ENCODE assay signal across 23 mouse cellular contexts in the genomic region with DNA sequence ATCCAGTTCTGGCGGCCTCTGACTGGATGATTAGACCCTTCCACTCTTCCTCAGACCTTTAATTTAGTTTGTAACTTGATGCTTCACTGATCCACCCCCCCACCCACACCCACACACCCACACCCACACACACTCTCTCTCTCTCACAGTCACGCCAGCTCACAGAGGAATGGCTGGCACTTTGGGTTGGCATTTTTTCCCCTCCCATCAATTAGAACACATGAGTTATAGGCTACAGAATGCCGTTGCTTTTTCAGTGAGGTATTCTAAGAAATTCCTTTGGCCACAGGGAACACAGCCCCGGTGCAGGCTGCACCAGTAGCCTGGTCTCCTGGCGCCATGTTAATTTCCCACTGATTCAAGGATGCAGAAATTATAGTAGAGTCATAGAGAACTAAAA. TPM values are rescaled to one million over a fixed set of nuclear protein-coding genes. Genes with fewer than 3 reads are reported as not detected.
DNase-seq lines count a peak whose midpoint lies in the region; ATAC-seq and TF ChIP-seq lines count a peak whose summit lies in the region.
"Had no signal": no experiment of that assay in that cellular context is flagged by ENCODE, and none has a peak within 500 bp of the region (broad histone marks: within the 10 kb centered on the region; RNA-seq: fewer than 3 reads in every experiment).

No protein-coding gene starts in this region.

- H3K9ac ChIP-seq in embryonic facial prominence, embryonic 13.5 days, result no peak overlapping the region
- H3K9ac ChIP-seq in intestine, embryonic 14.5 days (ENCODE audit: low read length), result no peak overlapping the region
- no peak overlapping the region for H3K9ac ChIP-seq in intestine, postnatal 0 days (ENCODE audit: low read depth, low read length)
- no peak overlapping the region for H3K9ac ChIP-seq in kidney, embryonic 16.5 days (replicated peaks; ENCODE audit: low read length)
- no peak overlapping the region for H3K9ac ChIP-seq in embryonic facial prominence, embryonic 14.5 days (ENCODE audit: low read depth, low read length)
- H3K9ac ChIP-seq: forebrain, embryonic 13.5 days; hindbrain, embryonic 12.5 days; hindbrain, embryonic 15.5 days; intestine, embryonic 15.5 days had no signal

- H3K4me3 ChIP-seq in embryonic facial prominence, embryonic 13.5 days, result no peak overlapping the region
- no peak overlapping the region for H3K4me3 ChIP-seq in embryonic facial prominence, embryonic 10.5 days
- H3K4me3 ChIP-seq in intestine, embryonic 14.5 days (ENCODE audit: low read depth, low read length), result no peak overlapping the region
- H3K4me3 ChIP-seq in intestine, postnatal 0 days (ENCODE audit: low read depth, low read length), result no peak overlapping the region
- H3K4me3 ChIP-seq in kidney, embryonic 16.5 days (ENCODE audit: low read length), result no peak overlapping the region
- no peak overlapping the region for H3K4me3 ChIP-seq in embryonic facial prominence, embryonic 14.5 days (ENCODE audit: low read depth, low read length)
- H3K4me3 ChIP-seq: forebrain, embryonic 10.5 days; forebrain, embryonic 13.5 days; hindbrain, embryonic 12.5 days; hindbrain, embryonic 15.5 days; intestine, embryonic 15.5 days had no signal

- no peak overlapping the region for H3K27ac ChIP-seq in embryonic facial prominence, embryonic 13.5 days
- no peak overlapping the region for H3K27ac ChIP-seq in embryonic facial prominence, embryonic 10.5 days (replicated peaks)
- H3K27ac ChIP-seq in intestine, embryonic 14.5 days (ENCODE audit: low read depth), result no peak overlapping the region
- H3K27ac ChIP-seq in intestine, postnatal 0 days (ENCODE audit: low read depth, low read length), result no peak overlapping the region
- no peak overlapping the region for H3K27ac ChIP-seq in kidney, embryonic 16.5 days (ENCODE audit: low read length)
- H3K27ac ChIP-seq in embryonic facial prominence, embryonic 14.5 days (replicated peaks; ENCODE audit: low read depth, low read length), result no peak overlapping the region
- H3K27ac ChIP-seq: forebrain, embryonic 10.5 days; forebrain, embryonic 13.5 days; hindbrain, embryonic 12.5 days; hindbrain, embryonic 15.5 days; intestine, embryonic 15.5 days had no signal

- TF ChIP-seq CTCF in intestine, postnatal 0 days (IDR thresholded peaks at IDR 0.05; ENCODE audit: low read depth), result no peak

- no peaks in the 10 kb centered on the region for H3K36me3 ChIP-seq in embryonic facial prominence, embryonic 13.5 days
- H3K36me3 ChIP-seq in embryonic facial prominence, embryonic 10.5 days (replicated peaks), result no peaks in the 10 kb centered on the region
- H3K36me3 ChIP-seq in intestine, embryonic 14.5 days (ENCODE audit: control insufficient read depth, insufficient read depth, low read length), result no peaks in the 10 kb centered on the region
- H3K36me3 ChIP-seq in intestine, postnatal 0 days (ENCODE audit: control insufficient read depth, insufficient read depth), result no peaks in the 10 kb centered on the region
- H3K36me3 ChIP-seq in kidney, embryonic 16.5 days (ENCODE audit: insufficient read depth, low read length), result no peaks in the 10 kb centered on the region
- H3K36me3 ChIP-seq in embryonic facial prominence, embryonic 14.5 days (ENCODE audit: control insufficient read depth, insufficient read depth, low read length), result no peaks in the 10 kb centered on the region
- H3K36me3 ChIP-seq: forebrain, embryonic 10.5 days; hindbrain, embryonic 12.5 days; hindbrain, embryonic 15.5 days; intestine, embryonic 15.5 days had no signal

- 0 out of 2 replicates have a peak, but pooled peaks have one; percentile 10 for ATAC-seq in embryonic facial prominence, embryonic 13.5 days (ENCODE audit: insufficient number of reproducible peaks, insufficient read depth, low FRiP score, low TSS enrichment, low read depth)
- ATAC-seq in intestine, embryonic 14.5 days (replicated peaks; ENCODE audit: low FRiP score, low TSS enrichment, low read depth), result no peak
- no peak for ATAC-seq in intestine, postnatal 0 days
- ATAC-seq in kidney, embryonic 16.5 days (ENCODE audit: low FRiP score, low TSS enrichment), result peak; percentile 65
- peak; percentile 34; the same call in 1 of the 2 replicates for ATAC-seq in embryonic facial prominence, embryonic 14.5 days (ENCODE audit: low read depth)
- ATAC-seq: forebrain, embryonic 13.5 days; forebrain, embryonic 16.5 days; intestine, embryonic 15.5 days had no signal

- no peak overlapping the region for H3K4me2 ChIP-seq in embryonic facial prominence, embryonic 13.5 days
- H3K4me2 ChIP-seq in intestine, embryonic 14.5 days (ENCODE audit: low read length), result no peak overlapping the region
- no peak overlapping the region for H3K4me2 ChIP-seq in intestine, postnatal 0 days (replicated peaks; ENCODE audit: low read depth)
- no peak overlapping the region for H3K4me2 ChIP-seq in kidney, embryonic 16.5 days (replicated peaks; ENCODE audit: low read depth, low read length)
- H3K4me2 ChIP-seq in embryonic facial prominence, embryonic 14.5 days (ENCODE audit: low read depth, low read length), result no peak overlapping the region
- H3K4me2 ChIP-seq: forebrain, embryonic 13.5 days; heart, embryonic 11.5 days; hindbrain, embryonic 12.5 days; hindbrain, embryonic 15.5 days; intestine, embryonic 15.5 days had no signal

- H3K27me3 ChIP-seq in embryonic facial prominence, embryonic 13.5 days, result peaks cover 20% of the 10 kb centered on the region
- peaks cover 40% of the 10 kb centered on the region for H3K27me3 ChIP-seq in embryonic facial prominence, embryonic 10.5 days (replicated peaks; ENCODE audit: low read depth, poor library complexity, severe bottlenecking)
- peaks cover 12% of the 10 kb centered on the region for H3K27me3 ChIP-seq in intestine, embryonic 14.5 days (replicated peaks; ENCODE audit: control insufficient read depth, insufficient read depth, low read length)
- H3K27me3 ChIP-seq in intestine, postnatal 0 days (replicated peaks; ENCODE audit: control insufficient read depth, insufficient read depth, low read length), result peaks cover 10% of the 10 kb centered on the region
- H3K27me3 ChIP-seq in kidney, embryonic 16.5 days (ENCODE audit: insufficient read depth, low read length), result peaks cover 9% of the 10 kb centered on the region; the same call in 1 of the 2 replicates
- H3K27me3 ChIP-seq in embryonic facial prominence, embryonic 14.5 days (replicated peaks; ENCODE audit: control insufficient read depth, insufficient read depth, low read length), result peaks cover 15% of the 10 kb centered on the region

- 40% methylated on average over 5 of the region's 5 CpGs for WGBS in embryonic facial prominence, embryonic 13.5 days
- WGBS in embryonic facial prominence, embryonic 10.5 days, result 73% methylated on average over 5 of the region's 5 CpGs
- WGBS in intestine, embryonic 14.5 days, result 75% methylated on average over 5 of the region's 5 CpGs
- 80% methylated on average over 5 of the region's 5 CpGs for WGBS in intestine, postnatal 0 days
- 32% methylated on average over 5 of the region's 5 CpGs for WGBS in kidney, embryonic 16.5 days
- WGBS in embryonic facial prominence, embryonic 14.5 days, result 46% methylated on average over 5 of the region's 5 CpGs

- no peak for DNase-seq in embryonic facial prominence, embryonic 10.5 days (ENCODE audit: low spot score)
- peak; percentile 18 for DNase-seq in intestine, embryonic 14.5 days (ENCODE audit: low spot score)
- no peak for DNase-seq in kidney, postnatal 25 days
- peak; percentile 56 for DNase-seq in embryonic facial prominence, embryonic 14.5 days (ENCODE audit: low spot score)
- DNase-seq in lung, postnatal 4 days, result no peak
- DNase-seq: adrenal gland, adult 2 months; adrenal gland, postnatal 14 days; cerebellum, adult 11-12 months; cerebellum, adult 8-10 months; cerebellum, postnatal 36 days; embryo, embryonic 11 days; gastrocnemius, postnatal 10 days; gastrocnemius, postnatal 36 days had no signal

- H3K9me3 ChIP-seq in embryonic facial prominence, embryonic 13.5 days, result no peaks in the 10 kb centered on the region
- no peaks in the 10 kb centered on the region for H3K9me3 ChIP-seq in embryonic facial prominence, embryonic 10.5 days
- no peaks in the 10 kb centered on the region for H3K9me3 ChIP-seq in intestine, embryonic 14.5 days (ENCODE audit: control insufficient read depth, low read length)
- H3K9me3 ChIP-seq in intestine, postnatal 0 days (ENCODE audit: control insufficient read depth), result no peaks in the 10 kb centered on the region
- H3K9me3 ChIP-seq in kidney, embryonic 16.5 days (ENCODE audit: low read length), result no peaks in the 10 kb centered on the region
- no peaks in the 10 kb centered on the region for H3K9me3 ChIP-seq in embryonic facial prominence, embryonic 14.5 days (ENCODE audit: control insufficient read depth, low read length)
- H3K9me3 ChIP-seq: forebrain, embryonic 10.5 days; forebrain, embryonic 13.5 days; hindbrain, embryonic 12.5 days; hindbrain, embryonic 15.5 days; intestine, embryonic 15.5 days had no signal

- H3K4me1 ChIP-seq in embryonic facial prominence, embryonic 13.5 days, result peaks cover 23% of the 10 kb centered on the region
- peaks cover 36% of the 10 kb centered on the region for H3K4me1 ChIP-seq in embryonic facial prominence, embryonic 10.5 days
- 0 out of 2 replicates have a peak, but pooled peaks cover 7% of the 10 kb centered on the region for H3K4me1 ChIP-seq in intestine, embryonic 14.5 days (replicated peaks; ENCODE audit: control insufficient read depth, insufficient read depth, low read length)
- H3K4me1 ChIP-seq in intestine, postnatal 0 days (replicated peaks; ENCODE audit: control insufficient read depth, insufficient read depth, low read length), result no peaks in the 10 kb centered on the region; the same call in 1 of the 2 replicates
- H3K4me1 ChIP-seq in kidney, embryonic 16.5 days (ENCODE audit: insufficient read depth, low read length), result peaks cover 30% of the 10 kb centered on the region
- H3K4me1 ChIP-seq in embryonic facial prominence, embryonic 14.5 days (ENCODE audit: control insufficient read depth, insufficient read depth, low read length), result peaks cover 19% of the 10 kb centered on the region

RNA-seq across cellular contexts. Expression of gene Rnf144b, which starts 3.1 kb away (rescaled TPM):
- polyA plus RNA-seq in embryonic facial prominence, embryonic 13.5 days (2015; fragmentation: Nextera tagmentation; extraction: Ambion mirVana), result 2.2 and 2.7 TPM in 2 replicates
- 0.79 and 0.90 TPM in 2 replicates for polyA plus RNA-seq in embryonic facial prominence, embryonic 10.5 days (2016; fragmentation: Nextera tagmentation; extraction: Ambion mirVana)
- 1.2 and 1.8 TPM in 2 replicates for polyA plus RNA-seq in intestine, embryonic 14.5 days (2014; fragmentation: Nextera tagmentation; extraction: Ambion mirVana)
- 1.7 and 2.0 TPM in 2 replicates for polyA plus RNA-seq in intestine, postnatal 0 days (2015; fragmentation: Nextera tagmentation; extraction: Ambion mirVana)
- polyA plus RNA-seq in kidney, embryonic 16.5 days (2015; fragmentation: Nextera tagmentation; extraction: Ambion mirVana), result 0.89 and 1.0 TPM in 2 replicates
- polyA plus RNA-seq in embryonic facial prominence, embryonic 14.5 days (2014; fragmentation: Nextera tagmentation; extraction: Ambion mirVana), result 4.9 and 5.3 TPM in 2 replicates

RNA-seq across cellular contexts. Expression of gene Dek, which starts 19.6 kb away (rescaled TPM):
- polyA plus RNA-seq in embryonic facial prominence, embryonic 13.5 days (2015; fragmentation: Nextera tagmentation; extraction: Ambion mirVana), result 365 and 390 TPM in 2 replicates
- 340 and 346 TPM in 2 replicates for polyA plus RNA-seq in embryonic facial prominence, embryonic 10.5 days (2016; fragmentation: Nextera tagmentation; extraction: Ambion mirVana)
- 217 and 226 TPM in 2 replicates for polyA plus RNA-seq in intestine, embryonic 14.5 days (2014; fragmentation: Nextera tagmentation; extraction: Ambion mirVana)
- 115 and 120 TPM in 2 replicates for polyA plus RNA-seq in intestine, postnatal 0 days (2015; fragmentation: Nextera tagmentation; extraction: Ambion mirVana)
- 218 and 234 TPM in 2 replicates for polyA plus RNA-seq in kidney, embryonic 16.5 days (2015; fragmentation: Nextera tagmentation; extraction: Ambion mirVana)
- 188 and 208 TPM in 2 replicates for polyA plus RNA-seq in embryonic facial prominence, embryonic 14.5 days (2014; fragmentation: Nextera tagmentation; extraction: Ambion mirVana)

Comparison
In these comparisons a context has a peak if more than half of its experiments do, and no peak if none do; other contexts are left out.
1. DNase-seq: peak in intestine, embryonic 14.5 days (single experiment) and embryonic facial prominence, embryonic 14.5 days (single experiment); none in embryonic facial prominence, embryonic 10.5 days (single experiment), kidney, postnatal 25 days (0 of 2) and lung, postnatal 4 days (0 of 2).
2. ATAC-seq: peak in embryonic facial prominence, embryonic 13.5 days (single experiment), kidney, embryonic 16.5 days (single experiment) and embryonic facial prominence, embryonic 14.5 days (single experiment); none in intestine, embryonic 14.5 days (single experiment) and intestine, postnatal 0 days (single experiment).